Mouse (Mus musculus) embryonic facial prominence, embryonic 10.5 days (tissue): ENCODE data around the gene Usp2. TPM values are rescaled to one million over a fixed set of nuclear protein-coding genes. Genes with fewer than 3 reads are reported as not detected.
"Not testable (repeated sequence)": the region's sequence is repeated elsewhere in the genome, so short reads cannot be mapped to it uniquely, and the experiment has no call there.

ENCODE experiments used
- DNase-seq: peaks from one replicate; pipeline ENCODE4 v3.0.0-alpha.2; 2017; ENCODE audit warnings: low spot score
- H3K27ac ChIP-seq: fragments of 300-500 bp; sonication (generic); replicated peaks from 2 replicates; pipeline ENCODE4 v1.5.1; 2016; ENCODE audit warnings: mild to moderate bottlenecking
- H3K27me3 ChIP-seq: fragments of 300-500 bp; sonication (generic); replicated peaks from 2 replicates; pipeline ENCODE4 v1.6.1; 2016; ENCODE audit warnings: low read depth, mild to moderate bottlenecking; ENCODE audit not compliant: poor library complexity, severe bottlenecking
- H3K36me3 ChIP-seq: fragments of 300-500 bp; sonication (generic); replicated peaks from 2 replicates; pipeline ENCODE4 v1.6.1; 2016; ENCODE audit warnings: mild to moderate bottlenecking, moderate library complexity
- H3K4me1 ChIP-seq: fragments of 300-500 bp; sonication (generic); 2 replicates; pipeline ENCODE4 v1.6.1; 2016
- H3K4me3 ChIP-seq: fragments of 300-500 bp; sonication (generic); 2 replicates; pipeline ENCODE4 v1.5.1; 2016; ENCODE audit warnings: mild to moderate bottlenecking, moderate library complexity
- H3K9me3 ChIP-seq: fragments of 300-500 bp; sonication (generic); 2 replicates; pipeline ENCODE4 v1.6.1; 2016; ENCODE audit warnings: mild to moderate bottlenecking
- WGBS: fragments of 180-500 bp; shearing (Covaris S2); methylation state at CpG from one replicate; pipeline ENCODE4 v1.1.7; 2016; 5-methylcytosine and 5-hydroxymethylcytosine counted together
- polyA plus RNA-seq: library from polyadenylated mRNA; unstranded; fragments of >200 nt; fragmentation: Nextera tagmentation; extraction: Ambion mirVana; gene quantifications from 2 replicates; pipeline ENCODE4 v1.2.1, GENCODE M21; 2016

Usp2 gene
- polyA plus RNA-seq, 1 experiment from 2014 or later, result 10.7 TPM

- H3K9me3 ChIP-seq, result no peaks in the 10 kb centered on the region
- H3K36me3 ChIP-seq, result peaks cover 73% of the 10 kb centered on the region
- peaks cover 61% of the 10 kb centered on the region for H3K4me1 ChIP-seq
- peak overlapping the region; percentile 46 for H3K4me3 ChIP-seq
- H3K27me3 ChIP-seq, result no peaks in the 10 kb centered on the region
- no peak for DNase-seq
- WGBS, result 82% methylated on average over 31 of the region's 31 CpGs
- peak overlapping the region; percentile 75; the same call in 1 of the 2 replicates for H3K27ac ChIP-seq
These were observed 41.6 kb downstream of the Usp2 start for GRCm38 (mm10) chr9:44108269-44109055.

- DNase-seq, result peak; percentile 80
- no peaks in the 10 kb centered on the region for H3K27me3 ChIP-seq
- 0 out of 2 replicates have a peak overlapping the region, but pooled peaks have one; percentile 30 for H3K27ac ChIP-seq
- peaks cover 65% of the 10 kb centered on the region for H3K4me1 ChIP-seq
- H3K4me3 ChIP-seq, result peak overlapping the region; percentile 46
- WGBS, result 36% methylated on average over 9 of the region's 9 CpGs
- no peaks in the 10 kb centered on the region for H3K9me3 ChIP-seq
- peaks cover 62% of the 10 kb centered on the region for H3K36me3 ChIP-seq
These were observed 42.7 kb downstream of the Usp2 start for GRCm38 (mm10) chr9:44109360-44110095.

- H3K9me3 ChIP-seq, H3K27ac ChIP-seq, H3K27me3 ChIP-seq, DNase-seq: not testable (repeated sequence)
- H3K36me3 ChIP-seq, result peaks cover 39% of the 10 kb centered on the region
- 78% methylated on average over 10 of the region's 12 CpGs for WGBS
- H3K4me3 ChIP-seq, result peak overlapping the region; percentile 88
- H3K4me1 ChIP-seq, result peaks cover 56% of the 10 kb centered on the region
These were observed 45.1 kb downstream of the Usp2 start for GRCm38 (mm10) chr9:44111909-44112308.

- Histone ChIP-seq H3K36me3 (peaks cover 25% of the 10 kb centered on the region), H3K27me3 (no peaks in the 10 kb centered on the region), H3K4me3 (peak within 1 kb of the TSS; percentile 88), H3K27ac (peak within 1 kb of the TSS; percentile 95), H3K9me3 (no peaks in the 10 kb centered on the region), H3K4me1 (peaks cover 43% of the 10 kb centered on the region)
- under 1% methylated on average over 51 of the region's 51 CpGs for whole genome bisulfite sequencing
- DNase-seq, result peak; percentile 95
These were observed 46.4 kb downstream of the Usp2 start, which contains the start of the genes Gm49380 and Rnf26 for GRCm38 (mm10) chr9:44113105-44113789. Gm49380 (minus strand) TSS chr9:44113500. Rnf26 (minus strand) TSS chr9:44113517.

GRCm38 (mm10) chr9:44114453-44114852 lies 47.6 kb downstream of the Usp2 start:
- Histone ChIP-seq H3K36me3 (peaks cover 15% of the 10 kb centered on the region), H3K9me3 (no peaks in the 10 kb centered on the region), H3K4me1 (peaks cover 31% of the 10 kb centered on the region), H3K4me3 (no peak overlapping the region), H3K27ac (peak overlapping the region; percentile 95; the same call in 1 of the 2 replicates), H3K27me3 (no peaks in the 10 kb centered on the region)
- 84% methylated on average over 2 of the region's 2 CpGs for WGBS
- no peak for DNase-seq

GRCm38 (mm10) chr9:44115599-44115998 lies 48.8 kb downstream of the Usp2 start:
- no peaks in the 10 kb centered on the region for H3K27me3 ChIP-seq
- no peak overlapping the region for H3K27ac ChIP-seq
- no peak overlapping the region for H3K4me3 ChIP-seq
- no peaks in the 10 kb centered on the region for H3K9me3 ChIP-seq
- H3K36me3 ChIP-seq, result peaks cover 4% of the 10 kb centered on the region
- H3K4me1 ChIP-seq, result peaks cover 19% of the 10 kb centered on the region
- WGBS, result 90% methylated on average over 9 of the region's 9 CpGs
- DNase-seq, result no peak

- Histone ChIP-seq H3K9me3 (no peaks in the 10 kb centered on the region), H3K36me3 (no peaks in the 10 kb centered on the region), H3K4me1 (peaks cover 16% of the 10 kb centered on the region), H3K4me3 (no peak overlapping the region), H3K27me3 (no peaks in the 10 kb centered on the region), H3K27ac (no peak overlapping the region)
- 90% methylated on average over 4 of the region's 4 CpGs for WGBS
- DNase-seq, result no peak
These were observed 49.4 kb downstream of the Usp2 start for GRCm38 (mm10) chr9:44116182-44116581.

- H3K4me1 ChIP-seq, result no peaks in the 10 kb centered on the region
- no peaks in the 10 kb centered on the region for H3K27me3 ChIP-seq
- no peaks in the 10 kb centered on the region for H3K36me3 ChIP-seq
- no peaks in the 10 kb centered on the region for H3K9me3 ChIP-seq
- no peak for DNase-seq
- H3K4me3 ChIP-seq, result no peak overlapping the region
- H3K27ac ChIP-seq, result no peak overlapping the region
- 42% methylated on average over 5 of the region's 5 CpGs for WGBS
These were observed 52.2 kb downstream of the Usp2 start for GRCm38 (mm10) chr9:44119011-44119410.

GRCm38 (mm10) chr9:44119948-44120465 lies 53.2 kb downstream of the Usp2 start:
- Histone ChIP-seq H3K4me1 (0 out of 2 replicates have a peak, but pooled peaks cover 1% of the 10 kb centered on the region), H3K9me3 (no peaks in the 10 kb centered on the region), H3K4me3 (no peak overlapping the region), H3K36me3 (no peaks in the 10 kb centered on the region), H3K27me3 (no peaks in the 10 kb centered on the region), H3K27ac (no peak overlapping the region)
- WGBS, result 85% methylated on average over 8 of the region's 8 CpGs
- no peak for DNase-seq

GRCm38 (mm10) chr9:44124317-44124716 lies 57.5 kb downstream of the Usp2 start:
- Histone ChIP-seq H3K27me3 (peaks cover 8% of the 10 kb centered on the region; the same call in 1 of the 2 replicates), H3K4me1 (peaks cover 23% of the 10 kb centered on the region), H3K27ac (no peak overlapping the region), H3K36me3 (no peaks in the 10 kb centered on the region), H3K4me3 (no peak overlapping the region), H3K9me3 (no peaks in the 10 kb centered on the region)
- 71% methylated on average over 6 of the region's 6 CpGs for WGBS
- no peak for DNase-seq

GRCm38 (mm10) chr9:44125026-44125425 lies 58.2 kb downstream of the Usp2 start:
- H3K4me3 ChIP-seq, result no peak overlapping the region
- peaks cover 29% of the 10 kb centered on the region for H3K4me1 ChIP-seq
- DNase-seq, result no peak
- no peaks in the 10 kb centered on the region for H3K36me3 ChIP-seq
- H3K27ac ChIP-seq, result no peak overlapping the region
- H3K9me3 ChIP-seq, result no peaks in the 10 kb centered on the region
- WGBS, result 24% methylated on average over 5 of the region's 5 CpGs
- H3K27me3 ChIP-seq, result peaks cover 8% of the 10 kb centered on the region; the same call in 1 of the 2 replicates
